Mouse (Mus musculus) heart, postnatal 0 days (tissue): ENCODE data around the gene BC052040.

Experiments
- CTCF ChIP-seq: IDR thresholded peaks from 2 replicates; pipeline ENCODE4 v1.5.1; 2016; ENCODE audit warnings: antibody characterized with exemption, control low read depth, low read depth
- EP300 ChIP-seq: IDR thresholded peaks from 2 replicates; pipeline ENCODE4 v1.6.1; 2016; ENCODE audit warnings: antibody characterized with exemption, low read depth

DNA sequence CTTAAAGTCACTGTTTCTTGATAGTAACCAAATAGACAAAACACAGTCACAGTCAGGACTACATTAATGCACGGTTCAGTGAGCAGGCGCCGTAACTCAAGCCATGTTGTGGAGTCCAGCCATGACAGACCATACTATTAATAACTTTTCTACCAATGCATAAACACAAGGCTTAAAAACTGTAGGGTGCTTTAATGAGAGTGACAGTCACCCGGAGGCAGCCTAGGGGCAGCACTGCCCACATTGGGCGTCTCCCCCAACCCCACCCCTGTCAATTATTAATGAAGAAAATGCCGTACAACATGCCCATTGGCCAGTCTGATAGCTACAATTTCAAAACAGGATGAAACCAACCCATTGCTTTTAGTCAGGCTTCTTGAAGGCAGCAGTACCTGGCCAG lies 153.3 kb downstream of the BC052040 start:
- TF ChIP-seq CTCF (no peak), EP300 (no peak)
